Mouse (Mus musculus): Measurements from ENCODE around the gene AU015836.

- TF ChIP-seq POLR2A (IDR thresholded peaks at IDR 0.05; ENCODE audit: insufficient read depth, low read depth, low read length): no peak
- TF ChIP-seq CTCF (IDR thresholded peaks at IDR 0.05): no peak
Observed at GRCm38 (mm10) chrX:94006991-94007390, 38.5 kb downstream of the AU015836 start.

All from heart, adult 2 months (tissue).